12 mouse cellular contexts compared by ENCODE assay signal in the genomic region with DNA sequence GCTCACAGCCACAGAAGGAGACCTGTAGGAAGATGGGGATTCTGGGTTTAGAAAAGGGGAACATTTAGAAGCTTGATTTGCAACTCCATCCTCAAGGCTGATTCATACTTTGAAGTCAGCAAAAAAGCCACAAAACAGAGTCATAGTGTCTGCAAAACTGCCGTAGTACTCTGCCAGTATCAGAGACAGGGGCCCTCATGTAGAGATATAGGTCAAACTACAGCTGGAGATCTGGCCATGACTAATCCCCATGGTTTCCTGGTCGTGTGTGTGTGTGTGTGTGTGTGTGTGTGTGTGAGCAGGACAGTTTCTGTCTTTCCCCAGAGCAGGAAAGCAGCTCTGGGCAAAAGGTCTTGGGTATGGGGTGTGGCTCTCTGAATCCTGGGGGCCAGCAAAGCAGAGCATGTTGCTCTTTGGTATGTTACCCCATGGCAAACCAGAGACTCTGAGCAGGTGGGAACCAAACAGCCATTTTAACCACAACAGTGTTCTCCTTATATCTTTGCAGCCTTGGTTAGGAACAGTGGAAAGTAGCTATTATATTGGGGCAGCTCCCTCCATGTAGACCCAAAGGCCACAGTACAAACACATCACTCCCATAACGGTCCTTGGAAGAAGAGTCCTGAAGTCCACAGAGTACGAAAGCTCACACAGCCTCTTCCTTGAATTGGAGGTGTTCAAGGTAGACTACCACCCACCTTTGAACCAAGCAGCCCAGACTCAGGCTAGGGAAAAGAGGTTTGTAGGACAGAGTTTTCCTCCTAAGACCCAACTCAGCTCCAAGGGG. TPM values are rescaled to one million over a fixed set of nuclear protein-coding genes. Genes with fewer than 3 reads are reported as not detected.
DNase-seq lines count a peak whose midpoint lies in the region; ATAC-seq and TF ChIP-seq lines count a peak whose summit lies in the region.
"Had no signal": no experiment of that assay in that cellular context is flagged by ENCODE, and none has a peak within 500 bp of the region (broad histone marks: within the 10 kb centered on the region; RNA-seq: fewer than 3 reads in every experiment).

No protein-coding gene starts in this region.

- peak overlapping the region; percentile 68 for H3K27ac ChIP-seq in intestine, postnatal 0 days (ENCODE audit: low read depth, low read length)
- H3K27ac ChIP-seq: lung, embryonic 15.5 days had no signal

- TF ChIP-seq CTCF in intestine, postnatal 0 days (IDR thresholded peaks at IDR 0.05; ENCODE audit: low read depth): no peak

- 42% methylated on average over 4 of the region's 4 CpGs for WGBS in intestine, postnatal 0 days

- DNase-seq in adrenal gland, adult (ENCODE audit: inconsistent age in 2 of 2, low spot score in 1 of 2): peak; percentile 57 to 69
- DNase-seq in adrenal gland, adult 18-20 months (ENCODE audit: low spot score in 2 of 2): no peak
- peak; percentile 49 for DNase-seq in urinary bladder, postnatal 14 days (ENCODE audit: low spot score)
- no peak for DNase-seq in urinary bladder, postnatal 4 days (ENCODE audit: low spot score in 2 of 2)
- peak; percentile 31 to 47 for DNase-seq in urinary bladder, postnatal 36 days (ENCODE audit: low spot score in 2 of 2)
- DNase-seq in spleen, postnatal 4 days (ENCODE audit: low spot score in 2 of 2): no peak
- DNase-seq in layer of hippocampus, adult 11-12 months (ENCODE audit: low spot score): no peak
- DNase-seq: cerebellum, adult 9-10 months; gastrocnemius, postnatal 14 days had no signal

- no peak overlapping the region for H3K4me3 ChIP-seq in intestine, postnatal 0 days (ENCODE audit: low read depth, low read length)
- H3K4me3 ChIP-seq: erythroblast, embryonic 14.5 days; lung, embryonic 15.5 days had no signal

- H3K27me3 ChIP-seq in intestine, postnatal 0 days (replicated peaks; ENCODE audit: control insufficient read depth, insufficient read depth, low read length): no peaks in the 10 kb centered on the region
- H3K27me3 ChIP-seq: lung, embryonic 15.5 days had no signal

- ATAC-seq in intestine, postnatal 0 days: peak; percentile 87

- H3K9me3 ChIP-seq in intestine, postnatal 0 days (ENCODE audit: control insufficient read depth): no peaks in the 10 kb centered on the region
- H3K9me3 ChIP-seq: lung, embryonic 15.5 days had no signal

- peaks cover 9% of the 10 kb centered on the region; the same call in 1 of the 2 replicates for H3K36me3 ChIP-seq in intestine, postnatal 0 days (ENCODE audit: control insufficient read depth, insufficient read depth)
- H3K36me3 ChIP-seq: lung, embryonic 15.5 days had no signal

- H3K9ac ChIP-seq in intestine, postnatal 0 days (ENCODE audit: low read depth, low read length): no peak overlapping the region
- H3K9ac ChIP-seq: lung, embryonic 15.5 days had no signal

- H3K4me2 ChIP-seq in intestine, postnatal 0 days (replicated peaks; ENCODE audit: low read depth): no peak overlapping the region
- H3K4me2 ChIP-seq: lung, embryonic 15.5 days had no signal

- peaks cover 12% of the 10 kb centered on the region for H3K4me1 ChIP-seq in intestine, postnatal 0 days (replicated peaks; ENCODE audit: control insufficient read depth, insufficient read depth, low read length)
- H3K4me1 ChIP-seq: lung, embryonic 15.5 days had no signal

RNA-seq across cellular contexts. Expression of gene Slc37a2, which starts 19.4 kb away (rescaled TPM):
- total RNA-seq in adrenal gland, adult 18-20 months (2021): 10 to 100 TPM; 22.8 to 44.7 TPM
- 20.1 and 22.8 TPM in 2 replicates for polyA plus RNA-seq in intestine, postnatal 0 days (2015; fragmentation: Nextera tagmentation; extraction: Ambion mirVana)
- polyA plus RNA-seq: erythroblast, embryonic 14.5 days had no signal

RNA-seq across cellular contexts. Expression of gene Tmem218, which starts 28.1 kb away (rescaled TPM):
- 1 to 10 TPM; 5.0 to 5.6 TPM for total RNA-seq in adrenal gland, adult 18-20 months (2021)
- 6.1 and 7.1 TPM in 2 replicates for polyA plus RNA-seq in intestine, postnatal 0 days (2015; fragmentation: Nextera tagmentation; extraction: Ambion mirVana)

Comparison
In these comparisons a context has a peak if more than half of its experiments do, and no peak if none do; other contexts are left out.
1. DNase-seq: peak in adrenal gland, adult (2 of 2), urinary bladder, postnatal 14 days (single experiment) and urinary bladder, postnatal 36 days (2 of 2); none in adrenal gland, adult 18-20 months (0 of 2), urinary bladder, postnatal 4 days (0 of 2), spleen, postnatal 4 days (0 of 2) and layer of hippocampus, adult 11-12 months (single experiment).